Mouse (Mus musculus): ENCODE measurements around the gene Ndc80.
"Not testable (repeated sequence)": the region's sequence is repeated elsewhere in the genome, so short reads cannot be mapped to it uniquely, and the experiment has no call there.

The Ndc80 gene

GRCm38 (mm10) chr17:71526711-71527564, at the start of gene Ndc80:
TSS of gene Ndc80 (minus strand) at chr17:71526857.
- DNase-seq (ENCODE audit: low read depth, low spot score): peak; percentile 90

GRCm38 (mm10) chr17:71561631-71562030, 35.0 kb upstream of the Ndc80 start:
- DNase-seq (ENCODE audit: low read depth, low spot score): no peak

GRCm38 (mm10) chr17:71552901-71553300, 26.2 kb upstream of the Ndc80 start:
- DNase-seq (ENCODE audit: low read depth, low spot score): no peak

- peak; percentile 77 for DNase-seq (ENCODE audit: low read depth, low spot score)
These were observed 25.2 kb upstream of the Ndc80 start, which contains the start of gene Spdya for GRCm38 (mm10) chr17:71551757-71552451. TSS of gene Spdya (plus strand) at chr17:71552061.

- DNase-seq (ENCODE audit: low read depth, low spot score): no peak
These were observed 24.7 kb upstream of the Ndc80 start for GRCm38 (mm10) chr17:71551350-71551749.

GRCm38 (mm10) chr17:71548586-71548985, 21.9 kb upstream of the Ndc80 start:
- DNase-seq (ENCODE audit: low read depth, low spot score): peak; percentile 20

- DNase-seq (ENCODE audit: low read depth, low spot score): no peak
These were observed 10.5 kb upstream of the Ndc80 start for GRCm38 (mm10) chr17:71537164-71537563.

- not testable (repeated sequence) for DNase-seq (ENCODE audit: low read depth, low spot score)
These were observed 8.9 kb upstream of the Ndc80 start for GRCm38 (mm10) chr17:71535595-71535994.

GRCm38 (mm10) chr17:71528042-71528441, 1.4 kb upstream of the Ndc80 start:
- DNase-seq (ENCODE audit: low read depth, low spot score): no peak

- DNase-seq (ENCODE audit: low read depth, low spot score): no peak
These were observed 352 bp downstream of the Ndc80 start for GRCm38 (mm10) chr17:71526302-71526708.

GRCm38 (mm10) chr17:71510297-71510696, 16.4 kb downstream of the Ndc80 start:
- no peak for DNase-seq (ENCODE audit: low read depth, low spot score)

GRCm38 (mm10) chr17:71506832-71507231, 19.8 kb downstream of the Ndc80 start:
- DNase-seq (ENCODE audit: low read depth, low spot score): no peak

- no peak for DNase-seq (ENCODE audit: low read depth, low spot score)
These were observed 30.9 kb downstream of the Ndc80 start for GRCm38 (mm10) chr17:71495784-71496183.

- no peak for DNase-seq (ENCODE audit: low read depth, low spot score)
These were observed 35.3 kb downstream of the Ndc80 start for GRCm38 (mm10) chr17:71491332-71491686.

GRCm38 (mm10) chr17:71490666-71491331, 35.9 kb downstream of the Ndc80 start:
- no peak for DNase-seq (ENCODE audit: low read depth, low spot score)

GRCm38 (mm10) chr17:71489703-71490461, 36.8 kb downstream of the Ndc80 start:
- DNase-seq (ENCODE audit: low read depth, low spot score): no peak

- DNase-seq (ENCODE audit: low read depth, low spot score): no peak
These were observed 40.3 kb downstream of the Ndc80 start for GRCm38 (mm10) chr17:71486231-71486851.

- DNase-seq (ENCODE audit: low read depth, low spot score): no peak
These were observed 40.8 kb downstream of the Ndc80 start for GRCm38 (mm10) chr17:71485791-71486230.

GRCm38 (mm10) chr17:71484711-71485110, 41.9 kb downstream of the Ndc80 start:
- no peak for DNase-seq (ENCODE audit: low read depth, low spot score)

- no peak for DNase-seq (ENCODE audit: low read depth, low spot score)
These were observed 43.1 kb downstream of the Ndc80 start for GRCm38 (mm10) chr17:71483418-71484060.

Measured in retina, adult 2 months (tissue).